Mouse (Mus musculus): ENCODE results near the gene Ddx41. TPM values are rescaled to one million over a fixed set of nuclear protein-coding genes. Genes with fewer than 3 reads are reported as not detected.
A peak's percentile ranks its signal among the peaks of the same experiment; 100 is the strongest.

Gene Ddx41
- polyA plus RNA-seq, 1 experiment from 2014 or later = 66.2 TPM

DNA sequence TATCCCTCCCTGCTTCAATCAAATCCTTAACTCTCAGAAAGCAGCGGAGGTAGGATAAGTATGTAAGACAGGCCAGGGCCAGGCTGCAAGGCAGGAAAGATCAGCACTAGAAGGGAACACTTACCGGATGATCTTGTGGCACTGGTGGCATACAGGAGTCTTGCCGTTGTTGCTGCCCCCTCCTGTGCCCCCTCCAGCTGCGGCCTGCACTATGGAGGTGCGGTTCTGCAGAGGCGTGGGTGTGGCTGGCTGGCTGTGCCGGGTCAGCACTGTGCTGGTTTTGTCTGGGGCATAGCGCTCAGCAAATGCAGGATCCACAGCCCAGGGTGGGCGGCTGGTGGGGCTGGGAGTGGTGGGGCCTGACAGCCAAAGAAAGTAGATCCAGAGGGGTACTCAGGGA lies 30.6 kb downstream of the Ddx41 start:
- Histone ChIP-seq H3K4me2 (replicated peaks) (no peak overlapping the region), H3K9ac (no peak overlapping the region), H3K9me3 (replicated peaks) (no peaks in the 10 kb centered on the region), H3K4me1 (peaks cover 28% of the 10 kb centered on the region), H3K4me3 (replicated peaks) (no peak overlapping the region), H3K27me3 (no peaks in the 10 kb centered on the region), H3K36me3 (peaks cover 92% of the 10 kb centered on the region), H3K27ac (replicated peaks) (no peak overlapping the region)
- 95% methylated on average over 9 of the region's 9 CpGs for WGBS
- no peak for ATAC-seq (ENCODE audit: insufficient number of reproducible peaks, low FRiP score, low TSS enrichment, low read depth)

- H3K36me3 ChIP-seq = peaks cover 85% of the 10 kb centered on the region
- WGBS = 78% methylated on average over 5 of the region's 5 CpGs
- no peak for ATAC-seq (ENCODE audit: insufficient number of reproducible peaks, low FRiP score, low TSS enrichment, low read depth)
Observed at GRCm38 (mm10) chr13:55504390-55504789, 32.1 kb downstream of the Ddx41 start.

GRCm38 (mm10) chr13:55502405-55502804 lies 34.1 kb downstream of the Ddx41 start:
- Histone ChIP-seq H3K4me2 (replicated peaks) (no peak overlapping the region), H3K4me3 (replicated peaks) (no peak overlapping the region), H3K27ac (replicated peaks) (no peak overlapping the region), H3K9me3 (replicated peaks) (no peaks in the 10 kb centered on the region), H3K27me3 (no peaks in the 10 kb centered on the region), H3K36me3 (peaks cover 79% of the 10 kb centered on the region), H3K4me1 (peaks cover 3% of the 10 kb centered on the region; the same call in 1 of the 2 replicates), H3K9ac (no peak overlapping the region)
- WGBS = 82% methylated on average over 8 of the region's 8 CpGs
- no peak for ATAC-seq (ENCODE audit: insufficient number of reproducible peaks, low FRiP score, low TSS enrichment, low read depth)

More at GRCm38 (mm10) chr13:55504390-55504789, 32.1 kb downstream of the Ddx41 start:
- Histone ChIP-seq H3K27me3 (no peaks in the 10 kb centered on the region), H3K4me2 (replicated peaks) (no peak overlapping the region), H3K9ac (no peak overlapping the region), H3K4me1 (peaks cover 15% of the 10 kb centered on the region; the same call in 1 of the 2 replicates), H3K9me3 (replicated peaks) (no peaks in the 10 kb centered on the region), H3K4me3 (replicated peaks) (no peak overlapping the region), H3K27ac (replicated peaks) (no peak overlapping the region)

GRCm38 (mm10) chr13:55500575-55500974 lies 35.9 kb downstream of the Ddx41 start:
- 76% methylated on average over 10 of the region's 10 CpGs for WGBS
- Histone ChIP-seq H3K4me1 (peaks cover 12% of the 10 kb centered on the region; the same call in 1 of the 2 replicates), H3K9ac (no peak overlapping the region), H3K4me2 (replicated peaks) (no peak overlapping the region), H3K27ac (replicated peaks) (no peak overlapping the region), H3K27me3 (no peaks in the 10 kb centered on the region), H3K9me3 (replicated peaks) (no peaks in the 10 kb centered on the region), H3K4me3 (replicated peaks) (no peak overlapping the region), H3K36me3 (peaks cover 61% of the 10 kb centered on the region)
- no peak for ATAC-seq (ENCODE audit: insufficient number of reproducible peaks, low FRiP score, low TSS enrichment, low read depth)

DNA sequence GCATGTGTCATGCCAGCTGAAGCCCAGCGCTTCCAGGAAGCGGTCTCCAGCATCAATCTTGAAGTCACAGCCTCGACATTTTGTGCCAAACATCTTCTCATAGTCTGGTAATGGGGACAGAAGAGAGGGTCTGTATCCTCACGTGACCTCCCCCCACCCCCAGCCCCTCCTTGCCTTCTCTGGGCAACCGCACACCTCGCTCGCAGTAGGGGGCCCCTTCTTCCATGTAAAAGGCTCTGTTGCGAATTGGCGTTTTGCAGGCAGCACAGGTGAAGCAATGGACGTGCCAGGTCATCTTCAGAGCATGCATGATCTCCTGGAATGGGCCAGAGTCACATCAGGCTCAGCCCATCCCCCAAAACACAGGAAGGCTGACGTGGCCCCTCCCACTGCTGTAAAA lies 37.6 kb downstream of the Ddx41 start:
- Histone ChIP-seq H3K4me2 (replicated peaks) (no peak overlapping the region), H3K4me3 (replicated peaks) (no peak overlapping the region), H3K27me3 (no peaks in the 10 kb centered on the region), H3K4me1 (peaks cover 26% of the 10 kb centered on the region), H3K36me3 (peaks cover 44% of the 10 kb centered on the region), H3K27ac (replicated peaks) (no peak overlapping the region), H3K9ac (no peak overlapping the region), H3K9me3 (replicated peaks) (no peaks in the 10 kb centered on the region)
- ATAC-seq (ENCODE audit: insufficient number of reproducible peaks, low FRiP score, low TSS enrichment, low read depth) = no peak
- 63% methylated on average over 11 of the region's 11 CpGs for WGBS

DNA sequence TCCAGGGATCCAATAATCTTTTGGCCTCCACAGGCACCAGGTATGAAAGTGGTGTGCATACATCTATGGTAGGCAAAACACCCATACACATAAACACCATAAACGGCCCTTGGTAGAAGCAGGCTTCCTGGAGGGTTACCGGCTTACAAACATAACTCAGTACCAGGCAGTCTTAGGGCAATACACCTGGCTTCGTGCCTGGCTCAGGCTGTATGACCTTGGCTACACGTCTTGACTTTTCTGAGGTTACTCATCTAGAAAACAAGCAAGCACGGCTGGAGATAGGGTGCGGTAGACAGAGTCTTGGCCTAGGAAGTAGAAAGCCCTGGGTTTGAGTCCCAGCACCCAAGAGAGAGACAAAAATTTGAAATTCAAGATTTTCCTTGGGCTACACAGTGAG lies 39.8 kb downstream of the Ddx41 start:
- Histone ChIP-seq H3K4me2 (replicated peaks) (no peak overlapping the region), H3K27me3 (no peaks in the 10 kb centered on the region), H3K4me1 (peaks cover 26% of the 10 kb centered on the region), H3K36me3 (peaks cover 22% of the 10 kb centered on the region), H3K9me3 (replicated peaks) (no peaks in the 10 kb centered on the region), H3K9ac (no peak overlapping the region), H3K4me3 (replicated peaks) (no peak overlapping the region), H3K27ac (replicated peaks) (no peak overlapping the region)
- WGBS = 83% methylated on average over 6 of the region's 6 CpGs
- no peak for ATAC-seq (ENCODE audit: insufficient number of reproducible peaks, low FRiP score, low TSS enrichment, low read depth)

- Histone ChIP-seq H3K9ac (no peak overlapping the region), H3K4me2 (replicated peaks) (0 out of 2 replicates have a peak overlapping the region, but pooled peaks have one; percentile 6), H3K36me3 (peaks cover 17% of the 10 kb centered on the region), H3K27ac (replicated peaks) (peak overlapping the region; percentile 48; the same call in 1 of the 2 replicates), H3K4me1 (peaks cover 26% of the 10 kb centered on the region), H3K9me3 (replicated peaks) (no peaks in the 10 kb centered on the region), H3K27me3 (no peaks in the 10 kb centered on the region), H3K4me3 (replicated peaks) (no peak overlapping the region)
- WGBS = 35% methylated on average over 4 of the region's 4 CpGs
- ATAC-seq (ENCODE audit: insufficient number of reproducible peaks, low FRiP score, low TSS enrichment, low read depth) = no peak
Observed at GRCm38 (mm10) chr13:55495702-55496101, 40.8 kb downstream of the Ddx41 start.

GRCm38 (mm10) chr13:55494883-55495621 lies 41.4 kb downstream of the Ddx41 start:
- Histone ChIP-seq H3K4me1 (peaks cover 26% of the 10 kb centered on the region), H3K36me3 (peaks cover 13% of the 10 kb centered on the region), H3K4me3 (replicated peaks) (no peak overlapping the region), H3K27ac (replicated peaks) (no peak overlapping the region), H3K4me2 (replicated peaks) (no peak overlapping the region), H3K9ac (no peak overlapping the region), H3K9me3 (replicated peaks) (no peaks in the 10 kb centered on the region), H3K27me3 (no peaks in the 10 kb centered on the region)
- 17% methylated on average over 18 of the region's 18 CpGs for WGBS
- peak; percentile 58; the same call in 1 of the 2 replicates for ATAC-seq (ENCODE audit: insufficient number of reproducible peaks, low FRiP score, low TSS enrichment, low read depth)

GRCm38 (mm10) chr13:55494257-55494656 lies 42.2 kb downstream of the Ddx41 start:
- peaks cover 13% of the 10 kb centered on the region for H3K36me3 ChIP-seq
- 21% methylated on average over 2 of the region's 2 CpGs for WGBS
- H3K4me3 ChIP-seq (replicated peaks) = no peak overlapping the region
- no peak overlapping the region for H3K9ac ChIP-seq
- no peak overlapping the region for H3K27ac ChIP-seq (replicated peaks)
- H3K27me3 ChIP-seq = no peaks in the 10 kb centered on the region
- ATAC-seq (ENCODE audit: insufficient number of reproducible peaks, low FRiP score, low TSS enrichment, low read depth) = no peak
- H3K4me2 ChIP-seq (replicated peaks) = no peak overlapping the region
- H3K9me3 ChIP-seq (replicated peaks) = no peaks in the 10 kb centered on the region
- H3K4me1 ChIP-seq = peaks cover 26% of the 10 kb centered on the region

- Histone ChIP-seq H3K4me3 (replicated peaks) (peak within 1 kb of the TSS; percentile 99), H3K27me3 (no peaks in the 10 kb centered on the region), H3K4me2 (replicated peaks) (peak within 1 kb of the TSS; percentile 80), H3K4me1 (peaks cover 48% of the 10 kb centered on the region), H3K36me3 (peaks cover 2% of the 10 kb centered on the region; the same call in 1 of the 2 replicates), H3K27ac (replicated peaks) (peak within 1 kb of the TSS; percentile 89), H3K9ac (peak within 1 kb of the TSS; percentile 98), H3K9me3 (replicated peaks) (no peaks in the 10 kb centered on the region)
- under 1% methylated on average over 66 of the region's 83 CpGs for WGBS
- peak; percentile 90 for ATAC-seq (ENCODE audit: insufficient number of reproducible peaks, low FRiP score, low TSS enrichment, low read depth)
Observed at GRCm38 (mm10) chr13:55487578-55488498, 48.6 kb downstream of the Ddx41 start, which contains the start of gene Dbn1. Gene Dbn1, minus strand, starts transcription at chr13:55488111.
